Mouse (Mus musculus) heart, adult 2 months (tissue): ENCODE measurements around the gene Vmn1r149. TPM values are rescaled to one million over a fixed set of nuclear protein-coding genes. Genes with fewer than 3 reads are reported as not detected.
"Not testable (repeated sequence)": the region's sequence is repeated elsewhere in the genome, so short reads cannot be mapped to it uniquely, and the experiment has no call there.

ENCODE experiments used
- DNase-seq, 2 experiments: peaks; one replicate each; pipeline ENCODE4 v3.0.0; 2021
- H3K27ac ChIP-seq: fragments of 200-600 bp; 2 replicates; pipeline ENCODE4 v1.8.1; 2022
- H3K27me3 ChIP-seq: fragments of 200-500 bp; 2 replicates; pipeline ENCODE4 v1.6.1; 2012; ENCODE audit warnings: mild to moderate bottlenecking, low read length, inconsistent platforms, mixed read lengths; ENCODE audit not compliant: control insufficient read depth, insufficient read depth
- H3K36me3 ChIP-seq: fragments of 200-500 bp; 2 replicates; pipeline ENCODE4 v1.6.1; 2012; ENCODE audit warnings: low read length, inconsistent platforms; ENCODE audit not compliant: control insufficient read depth, insufficient read depth
- H3K4me1 ChIP-seq: fragments of 200-500 bp; 2 replicates; pipeline ENCODE4 v1.6.1; 2011; ENCODE audit warnings: low read length; ENCODE audit not compliant: control insufficient read depth, insufficient read depth
- H3K4me3 ChIP-seq: fragments of 200-600 bp; 2 replicates; pipeline ENCODE4 v1.8.1; 2022
- H3K79me2 ChIP-seq: fragments of 200-500 bp; replicated peaks from 2 replicates; pipeline ENCODE4 v1.6.1; 2012; ENCODE audit warnings: mild to moderate bottlenecking, inconsistent platforms, low read length, moderate library complexity, mixed read lengths; ENCODE audit not compliant: control insufficient read depth, insufficient read depth
- H3K9ac ChIP-seq: fragments of 200-500 bp; 2 replicates; pipeline ENCODE4 v1.6.1; 2012; ENCODE audit warnings: low read depth, mild to moderate bottlenecking, control low read depth, inconsistent platforms, low read length, mixed read lengths
- WGBS: fragments of 180-500 bp; shearing (Covaris S2); methylation state at CpG from one replicate; pipeline ENCODE4 v1.1.7; 2018; 5-methylcytosine and 5-hydroxymethylcytosine counted together
- intact Hi-C: fragments of 180-260 bp; cut with DNase I; formaldehyde crosslinking; loops from one replicate; pipeline ENCODE4 v1.15.1; 2025
- long read RNA-seq: library from polyadenylated mRNA; stranded (forward); transcript quantifications from one replicate; pipeline ENCODE4 v2.0.0, GENCODE M21; 2021
- polyA plus RNA-seq: library from polyadenylated mRNA; depleted of rRNA; stranded (reverse); fragments of >200 nt; gene quantifications from 2 replicates; pipeline ENCODE4 v1.2.3, GENCODE M21; 2012; rRNA removed
- total RNA-seq, 2 experiments: library from RNA; stranded (reverse); gene quantifications; 2 replicates each; pipeline ENCODE4 v1.2.3; 2021

Gene Vmn1r149
- not detected for total RNA-seq
- polyA plus RNA-seq: not detected in 2 replicates
- long read RNA-seq: 0 reads

DNA sequence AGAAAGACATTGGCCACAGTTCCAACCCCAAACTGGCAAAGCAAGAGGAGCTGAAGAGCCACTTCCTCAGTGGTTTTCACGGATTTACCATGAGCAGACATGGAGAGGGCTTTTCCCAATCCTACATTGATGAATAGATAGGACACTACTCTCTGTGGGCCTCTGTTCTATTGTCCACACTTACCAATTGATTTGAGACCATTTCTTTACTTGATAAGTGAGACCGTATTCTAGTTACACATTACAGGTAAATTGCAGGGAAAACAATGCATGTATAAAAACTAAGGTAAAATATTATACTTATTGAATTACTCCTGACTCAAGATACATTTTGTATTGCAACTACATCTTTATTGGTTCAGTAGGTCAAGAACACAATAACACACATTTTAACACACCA is at the start of gene Vmn1r149:
Gene Vmn1r149 (minus strand): TSS at position 101 of the 400 bp plus-strand sequence.
- no CpG with 5 or more reads among the region's 2 CpGs for WGBS
- H3K4me1 ChIP-seq, H3K9ac ChIP-seq, H3K27ac ChIP-seq, intact Hi-C loops, H3K27me3 ChIP-seq, H3K36me3 ChIP-seq, H3K4me3 ChIP-seq, H3K79me2 ChIP-seq, DNase-seq: not testable (repeated sequence)

DNA sequence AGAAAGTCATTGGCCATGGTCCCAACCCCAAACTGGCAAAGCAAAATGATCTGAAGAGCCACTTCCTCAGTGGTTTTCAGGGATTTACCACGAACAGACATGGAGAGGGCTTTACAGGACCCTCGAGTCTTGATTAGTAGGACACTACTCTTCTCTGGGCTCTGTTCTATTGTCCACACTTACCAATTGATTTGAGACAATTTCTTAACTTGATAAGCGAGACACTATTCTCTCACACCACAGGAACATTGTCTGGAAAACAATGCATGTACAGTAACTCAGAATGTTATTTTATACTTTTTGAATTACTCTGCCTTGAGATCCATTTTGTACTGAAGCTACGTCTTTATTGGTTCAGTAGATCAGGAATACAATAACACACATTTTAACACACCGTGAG is 25.9 kb upstream of the Vmn1r149 start, which contains the start of gene Gm10665:
Gene Gm10665 (minus strand): TSS at position 101 of the 400 bp plus-strand sequence.
- H3K4me3 ChIP-seq, H3K79me2 ChIP-seq, H3K9ac ChIP-seq, H3K4me1 ChIP-seq, H3K27me3 ChIP-seq, intact Hi-C loops, H3K27ac ChIP-seq, H3K36me3 ChIP-seq, DNase-seq: not testable (repeated sequence)
- WGBS: no CpG with 5 or more reads among the region's 5 CpGs

- H3K4me1 ChIP-seq, intact Hi-C loops, H3K79me2 ChIP-seq, H3K9ac ChIP-seq, DNase-seq, H3K27me3 ChIP-seq, H3K4me3 ChIP-seq, H3K36me3 ChIP-seq, H3K27ac ChIP-seq: not testable (repeated sequence)
- no CpG with 5 or more reads among the region's 3 CpGs for WGBS
Measured at GRCm38 (mm10) chr7:22413283-22413682, 24.7 kb downstream of the Vmn1r149 start, which contains the start of gene Vmn1r148. Vmn1r148 (plus strand) TSS chr7:22413583.

Other genes with a start within 250 kb of the Vmn1r149 start
- not detected for gene Vmn1r143, start 248.9 kb downstream of the Vmn1r149 start, total RNA-seq
- not detected in 2 replicates for gene Vmn1r143, start 248.9 kb downstream of the Vmn1r149 start, polyA plus RNA-seq
- gene Gm8653, start 237.0 kb downstream of the Vmn1r149 start, total RNA-seq: not detected
- not detected in 2 replicates for gene Gm8653, start 237.0 kb downstream of the Vmn1r149 start, polyA plus RNA-seq
- not detected for gene Gm8453, start 208.7 kb downstream of the Vmn1r149 start, total RNA-seq
- not detected in 2 replicates for gene Gm8453, start 208.7 kb downstream of the Vmn1r149 start, polyA plus RNA-seq
- gene Gm4187, start 108.5 kb downstream of the Vmn1r149 start, total RNA-seq: not detected
- not detected in 2 replicates for gene Gm4187, start 108.5 kb downstream of the Vmn1r149 start, polyA plus RNA-seq
- not detected for gene Gm8660, start 67.2 kb downstream of the Vmn1r149 start, total RNA-seq
- gene Gm8660, start 67.2 kb downstream of the Vmn1r149 start, polyA plus RNA-seq: not detected in 2 replicates
- not detected for gene Vmn1r148, start 24.6 kb downstream of the Vmn1r149 start, total RNA-seq
- not detected in 2 replicates for gene Vmn1r148, start 24.6 kb downstream of the Vmn1r149 start, polyA plus RNA-seq
- not detected for gene Gm10665, start 25.8 kb upstream of the Vmn1r149 start, total RNA-seq
- not detected in 2 replicates for gene Gm10665, start 25.8 kb upstream of the Vmn1r149 start, polyA plus RNA-seq
- not detected for gene Vmn1r151, start 61.4 kb upstream of the Vmn1r149 start, total RNA-seq
- gene Vmn1r151, start 61.4 kb upstream of the Vmn1r149 start, polyA plus RNA-seq: not detected in 2 replicates
- gene Vmn1r152, start 84.7 kb upstream of the Vmn1r149 start, total RNA-seq: not detected
- not detected in 2 replicates for gene Vmn1r152, start 84.7 kb upstream of the Vmn1r149 start, polyA plus RNA-seq
- not detected for gene Gm8677, start 96.7 kb upstream of the Vmn1r149 start, total RNA-seq
- not detected in 2 replicates for gene Gm8677, start 96.7 kb upstream of the Vmn1r149 start, polyA plus RNA-seq
- gene Gm4201, start 127.1 kb upstream of the Vmn1r149 start, total RNA-seq: not detected
- gene Gm4201, start 127.1 kb upstream of the Vmn1r149 start, polyA plus RNA-seq: not detected in 2 replicates
- not detected for gene Gm4565, start 149.9 kb upstream of the Vmn1r149 start, total RNA-seq
- gene Gm4565, start 149.9 kb upstream of the Vmn1r149 start, polyA plus RNA-seq: not detected in 2 replicates
- gene Vmn1r155, start 219.8 kb upstream of the Vmn1r149 start, total RNA-seq: not detected
- not detected in 2 replicates for gene Vmn1r155, start 219.8 kb upstream of the Vmn1r149 start, polyA plus RNA-seq